In genomic region chr12:85071043-85071442, GRCm38 (mm10) we compare ENCODE assay signal across 25 mouse cellular contexts. TPM values are rescaled to one million over a fixed set of nuclear protein-coding genes. Genes with fewer than 3 reads are reported as not detected.
DNase-seq lines count a peak whose midpoint lies in the region; ATAC-seq and TF ChIP-seq lines count a peak whose summit lies in the region.
"Had no signal": no experiment of that assay in that cellular context is flagged by ENCODE, and none has a peak within 500 bp of the region (broad histone marks: within the 10 kb centered on the region; RNA-seq: fewer than 3 reads in every experiment).

No protein-coding gene starts in this region.

- H3K79me2 ChIP-seq in MEL (ENCODE audit: control insufficient read depth, insufficient read depth, low read length, poor library complexity) = no peaks in the 10 kb centered on the region

- no peak overlapping the region for H3K27ac ChIP-seq in midbrain, embryonic 11.5 days (ENCODE audit: low read depth, low read length)
- no peak overlapping the region for H3K27ac ChIP-seq in midbrain, embryonic 14.5 days (replicated peaks; ENCODE audit: low read depth, low read length)
- H3K27ac ChIP-seq in MEL (ENCODE audit: control insufficient read depth, low read depth, low read length) = peak overlapping the region; percentile 16; the same call in 1 of the 2 replicates

- no peak for TF ChIP-seq POLR2A in MEL (IDR thresholded peaks at IDR 0.05; ENCODE audit: control insufficient read depth in 1 of 2, insufficient read depth in 1 of 2, low read depth in 1 of 2, low read length in 2 of 2, poor library complexity in 1 of 2)

- TF ChIP-seq CTCF in MEL (IDR thresholded peaks at IDR 0.05 in 2 of 3, conservative IDR thresholded peaks at IDR 0.05 in 1 of 3; ENCODE audit: control insufficient read depth in 1 of 3, insufficient read depth in 1 of 3, low read depth in 2 of 3, low read length in 3 of 3, poor library complexity in 1 of 3, severe bottlenecking in 1 of 3) = no peak

- H3K9me3 ChIP-seq in midbrain, embryonic 11.5 days (ENCODE audit: control insufficient read depth, low read length) = no peaks in the 10 kb centered on the region
- H3K9me3 ChIP-seq in midbrain, embryonic 14.5 days (ENCODE audit: control insufficient read depth, low read length) = no peaks in the 10 kb centered on the region
- H3K9me3 ChIP-seq in MEL (replicated peaks; ENCODE audit: insufficient read depth, low read length) = no peaks in the 10 kb centered on the region
- H3K9me3 ChIP-seq: G1E had no signal

- no peak overlapping the region for H3K9ac ChIP-seq in midbrain, embryonic 11.5 days (ENCODE audit: low read length)
- H3K9ac ChIP-seq in midbrain, embryonic 14.5 days (replicated peaks; ENCODE audit: low read length) = no peak overlapping the region
- H3K9ac ChIP-seq in MEL (ENCODE audit: control insufficient read depth, low read depth, low read length, poor library complexity, severe bottlenecking) = no peak overlapping the region

- no peak overlapping the region for H3K4me2 ChIP-seq in midbrain, embryonic 11.5 days
- no peak overlapping the region for H3K4me2 ChIP-seq in midbrain, embryonic 14.5 days (ENCODE audit: low read length)

- peaks cover 8% of the 10 kb centered on the region for H3K36me3 ChIP-seq in midbrain, embryonic 11.5 days (ENCODE audit: control insufficient read depth, insufficient read depth, low read length)
- H3K36me3 ChIP-seq in midbrain, embryonic 14.5 days (ENCODE audit: control insufficient read depth, insufficient read depth, low read length) = peaks cover 51% of the 10 kb centered on the region
- H3K36me3 ChIP-seq in MEL (ENCODE audit: control insufficient read depth in 1 of 2, insufficient read depth in 2 of 2, low read length in 2 of 2) = peaks cover 5 to 19% of the 10 kb centered on the region in 2 experiments

- peak; percentile 65 for DNase-seq in midbrain, embryonic 11.5 days (ENCODE audit: low spot score, missing footprints)
- DNase-seq in midbrain, embryonic 14.5 days = no peak
- peak; percentile 70 for DNase-seq in MEL (ENCODE audit: low read depth, low spot score)
- DNase-seq in MEL-GATA-1-ER (ENCODE audit: extremely low read depth, low read depth) = peak; percentile 6
- peak; percentile 19 for DNase-seq in adipocyte (ENCODE audit: low spot score)
- no peak for DNase-seq in cerebellum, postnatal 36 days
- no peak for DNase-seq in ovary, postnatal 36 days (ENCODE audit: low spot score)
- DNase-seq in embryo, embryonic 10 days (ENCODE audit: low spot score) = no peak
- DNase-seq: adrenal gland, adult 2 months; adrenal gland, adult 8-10 months; adrenal gland, postnatal 10 days; adrenal gland, postnatal 14 days; adrenal gland, postnatal 25 days; adrenal gland, postnatal 36 days; B cell, adult 2 months; cerebellum, adult 11 months; cerebellum, adult 11-12 months; cerebellum, adult 18-20 months; cerebellum, adult 2 months; cerebellum, adult 8-10 months had no signal

- H3K4me3 ChIP-seq in midbrain, embryonic 11.5 days (ENCODE audit: low read depth, low read length) = no peak overlapping the region
- no peak overlapping the region for H3K4me3 ChIP-seq in midbrain, embryonic 14.5 days (replicated peaks; ENCODE audit: low read depth, low read length)
- no peak overlapping the region for H3K4me3 ChIP-seq in MEL (ENCODE audit: control insufficient read depth in 1 of 2, insufficient read depth in 1 of 2, low read depth in 2 of 2, low read length in 2 of 2)

- no peaks in the 10 kb centered on the region for H3K4me1 ChIP-seq in midbrain, embryonic 11.5 days (ENCODE audit: control insufficient read depth, insufficient read depth, low read length)
- H3K4me1 ChIP-seq in midbrain, embryonic 14.5 days (ENCODE audit: control insufficient read depth, insufficient read depth, low read length) = no peaks in the 10 kb centered on the region
- peaks cover 0 to 5% of the 10 kb centered on the region in 2 experiments; a peak in 1 of 4 replicates for H3K4me1 ChIP-seq in MEL (ENCODE audit: control insufficient read depth in 1 of 2, insufficient read depth in 2 of 2, low read length in 2 of 2)

- TF ChIP-seq RAD21 in MEL (IDR thresholded peaks at IDR 0.05; ENCODE audit: low read depth, low read length) = no peak

- TF ChIP-seq EP300 in MEL (IDR thresholded peaks at IDR 0.05; ENCODE audit: low read depth in 1 of 2, low read length in 2 of 2) = peak; percentile 56 to 70; a peak in 3 of 4 replicates

- ATAC-seq in midbrain, embryonic 11.5 days (ENCODE audit: low FRiP score) = no peak
- ATAC-seq in midbrain, embryonic 14.5 days (ENCODE audit: low FRiP score, low TSS enrichment) = no peak
- ATAC-seq: activated CD4-positive, CD25-positive, alpha-beta regulatory T cell, adult 4 months; CD4-positive, CD25-positive, alpha-beta regulatory T cell, adult 4 months; Patski had no signal

- H3K27me3 ChIP-seq in midbrain, embryonic 11.5 days (ENCODE audit: control insufficient read depth, insufficient read depth, low read length) = no peaks in the 10 kb centered on the region
- H3K27me3 ChIP-seq in midbrain, embryonic 14.5 days (ENCODE audit: control insufficient read depth, insufficient read depth, low read length) = no peaks in the 10 kb centered on the region
- H3K27me3 ChIP-seq in MEL (ENCODE audit: control insufficient read depth in 1 of 2, insufficient read depth in 2 of 2, low read length in 2 of 2) = no peaks in the 10 kb centered on the region
- H3K27me3 ChIP-seq: CH12.LX, Patski had no signal

TF ChIP-seq in MEL, 35 proteins besides CTCF, POLR2A, EP300 and RAD21:
- TF ChIP-seq MYB (IDR thresholded peaks at IDR 0.05; ENCODE audit: low read depth, low read length) (no peak), MYC (IDR thresholded peaks at IDR 0.05; ENCODE audit: low read depth, low read length) (no peak), ETS1 (IDR thresholded peaks at IDR 0.05; ENCODE audit: low read depth, low read length) (peak; percentile 95), RCOR1 (IDR thresholded peaks at IDR 0.05; ENCODE audit: low read depth, low read length) (peak; percentile 67), TCF12 (IDR thresholded peaks at IDR 0.05; ENCODE audit: low read depth, low read length) (peak; percentile 56), ZC3H11A (IDR thresholded peaks at IDR 0.05; ENCODE audit: low read depth, low read length) (no peak), GATA1 (IDR thresholded peaks at IDR 0.05; ENCODE audit: low read depth, low read length) (peak; percentile 83)
TF ChIP-seq in MEL: peak in this region for 4.

RNA-seq across cellular contexts. Expression of gene Prox2, which starts 39.5 kb away (rescaled TPM):
- polyA plus RNA-seq in midbrain, embryonic 11.5 days (2014; fragmentation: Nextera tagmentation; extraction: Ambion mirVana) = 2.6 and 3.6 TPM in 2 replicates
- polyA plus RNA-seq in midbrain, embryonic 14.5 days (2014; fragmentation: Nextera tagmentation; extraction: Ambion mirVana) = 1.7 and 2.1 TPM in 2 replicates
- 1.6 and 3.1 TPM in 2 replicates for total RNA-seq in MEL (2012; rRNA removed)
- polyA plus RNA-seq in MEL (2012; ENCODE audit: insufficient read depth in 1 of 2, insufficient read length in 2 of 2, low read depth in 1 of 2, low replicate concordance in 2 of 2, missing spikeins in 1 of 2) = 1 to 10 TPM in 1 of 2 experiments, not detected in 1; 3.6 TPM

RNA-seq across cellular contexts. Expression of gene Dlst, which starts 39.6 kb away (rescaled TPM):
- polyA plus RNA-seq in midbrain, embryonic 11.5 days (2014; fragmentation: Nextera tagmentation; extraction: Ambion mirVana) = 93.9 and 97.0 TPM in 2 replicates
- polyA plus RNA-seq in midbrain, embryonic 14.5 days (2014; fragmentation: Nextera tagmentation; extraction: Ambion mirVana) = 67.9 and 98.0 TPM in 2 replicates
- 163 and 164 TPM in 2 replicates for total RNA-seq in MEL (2012; rRNA removed)
- 100 to 1,000 TPM; 230 to 376 TPM for polyA plus RNA-seq in MEL (2012; ENCODE audit: insufficient read depth in 1 of 2, insufficient read length in 2 of 2, low read depth in 1 of 2, low replicate concordance in 2 of 2, missing spikeins in 1 of 2)

Comparison
In these comparisons a context has a peak if more than half of its experiments do, and no peak if none do; other contexts are left out.
1. DNase-seq: peak in midbrain, embryonic 11.5 days (single experiment), MEL (single experiment), MEL-GATA-1-ER (single experiment) and adipocyte (single experiment); none in midbrain, embryonic 14.5 days (single experiment), cerebellum, postnatal 36 days (0 of 2), ovary, postnatal 36 days (single experiment) and embryo, embryonic 10 days (single experiment).